Mouse (Mus musculus) embryonic facial prominence, embryonic 12.5 days (tissue): ENCODE data around the gene Sema3b. TPM values are rescaled to one million over a fixed set of nuclear protein-coding genes. Genes with fewer than 3 reads are reported as not detected.
"Not testable (repeated sequence)": the region's sequence is repeated elsewhere in the genome, so short reads cannot be mapped to it uniquely, and the experiment has no call there.

Experiments used
- ATAC-seq: fragments of 200-750 bp; cut with Nextera tagmentation; 2 replicates; pipeline ENCODE4 v1.8.0; 2017; ENCODE audit not compliant: insufficient number of reproducible peaks, insufficient read depth, low FRiP score, low TSS enrichment
- H3K27ac ChIP-seq: fragments of 300-500 bp; sonication (generic); 2 replicates; pipeline ENCODE4 v1.5.1; 2016; ENCODE audit warnings: mild to moderate bottlenecking
- H3K27me3 ChIP-seq: fragments of 300-500 bp; sonication (generic); 2 replicates; pipeline ENCODE4 v1.6.1; 2016; ENCODE audit warnings: mild to moderate bottlenecking, moderate library complexity
- H3K36me3 ChIP-seq: fragments of 300-500 bp; sonication (generic); 2 replicates; pipeline ENCODE4 v1.6.1; 2016; ENCODE audit warnings: mild to moderate bottlenecking
- H3K4me1 ChIP-seq: fragments of 300-500 bp; sonication (generic); 2 replicates; pipeline ENCODE4 v1.6.1; 2016
- H3K4me2 ChIP-seq: fragments of 300-500 bp; sonication (generic); replicated peaks from 2 replicates; pipeline ENCODE4 v1.6.1; 2016; ENCODE audit warnings: mild to moderate bottlenecking, moderate library complexity
- H3K4me3 ChIP-seq: fragments of 300-500 bp; sonication (generic); 2 replicates; pipeline ENCODE4 v1.5.1; 2016; ENCODE audit warnings: mild to moderate bottlenecking
- H3K9ac ChIP-seq: fragments of 300-500 bp; sonication (generic); 2 replicates; pipeline ENCODE4 v1.6.1; 2016; ENCODE audit warnings: mild to moderate bottlenecking, moderate library complexity
- H3K9me3 ChIP-seq: fragments of 300-500 bp; sonication (generic); 2 replicates; pipeline ENCODE4 v1.6.1; 2016; ENCODE audit warnings: mild to moderate bottlenecking, moderate library complexity
- WGBS: fragments of 180-500 bp; shearing (Covaris S2); methylation state at CpG from one replicate; pipeline ENCODE4 v1.1.7; 2016; 5-methylcytosine and 5-hydroxymethylcytosine counted together
- polyA plus RNA-seq: library from polyadenylated mRNA; unstranded; fragments of >200 nt; fragmentation: Nextera tagmentation; extraction: Ambion mirVana; gene quantifications from 2 replicates; pipeline ENCODE4 v1.2.1, GENCODE M21; 2016

Sema3b gene
- polyA plus RNA-seq, 1 experiment from 2014 or later = 6.9 TPM

- 97% methylated on average over 2 of the region's 2 CpGs for WGBS
- Histone ChIP-seq H3K27ac (no peak overlapping the region), H3K9ac (no peak overlapping the region), H3K4me2 (no peak overlapping the region), H3K9me3 (no peaks in the 10 kb centered on the region), H3K27me3 (no peaks in the 10 kb centered on the region), H3K4me1 (peaks cover 40% of the 10 kb centered on the region), H3K36me3 (peaks cover 44% of the 10 kb centered on the region), H3K4me3 (no peak overlapping the region)
- ATAC-seq = no peak
These were observed 36.7 kb downstream of the Sema3b start for GRCm38 (mm10) chr9:107572327-107572662.

DNA sequence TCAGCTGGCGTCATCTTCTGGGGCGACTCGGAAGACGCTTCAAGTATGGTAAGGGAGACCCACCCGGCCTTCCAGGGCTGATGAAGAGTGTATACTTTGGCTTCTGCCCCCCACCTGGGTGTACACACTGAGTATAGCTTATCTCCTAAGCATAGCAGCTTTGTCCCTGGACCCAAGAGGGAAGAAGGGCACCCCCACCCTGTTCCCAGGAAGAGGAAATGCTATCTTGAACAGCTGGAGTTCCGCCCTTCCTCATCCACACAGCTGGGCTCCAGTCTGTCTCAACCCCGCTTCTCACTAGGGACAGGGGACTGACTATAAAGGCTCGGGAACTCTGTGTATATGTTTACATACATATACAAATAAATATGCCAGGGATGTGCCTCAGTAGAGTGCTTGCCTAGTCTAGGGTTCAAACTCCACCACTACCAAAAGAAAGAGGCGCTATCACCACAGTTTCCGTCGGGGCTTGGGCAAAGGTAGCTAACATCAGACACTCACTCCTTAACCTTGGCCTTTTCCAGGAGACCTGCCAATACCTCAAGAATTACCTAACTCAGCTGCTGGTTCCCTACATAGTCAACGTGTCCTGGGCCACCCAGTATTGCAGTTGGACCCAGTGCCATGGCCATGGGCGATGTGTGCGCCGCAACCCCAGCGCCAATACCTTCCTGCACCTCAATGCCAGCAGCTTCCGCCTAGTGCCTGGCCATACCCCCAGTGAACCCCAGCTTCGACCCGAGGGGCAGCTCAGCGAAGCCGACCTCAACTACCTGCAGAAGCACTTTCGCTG lies 37.3 kb downstream of the Sema3b start:
- no peaks in the 10 kb centered on the region for H3K27me3 ChIP-seq
- H3K4me3 ChIP-seq = no peak overlapping the region
- H3K4me1 ChIP-seq = peaks cover 40% of the 10 kb centered on the region
- 95% methylated on average over 22 of the region's 22 CpGs for WGBS
- H3K9me3 ChIP-seq = no peaks in the 10 kb centered on the region
- peak overlapping the region; percentile 86 for H3K4me2 ChIP-seq
- H3K27ac ChIP-seq = no peak overlapping the region
- H3K9ac ChIP-seq = peak overlapping the region; percentile 84; the same call in 1 of the 2 replicates
- H3K36me3 ChIP-seq = peaks cover 44% of the 10 kb centered on the region
- no peak for ATAC-seq

- peaks cover 47% of the 10 kb centered on the region for H3K36me3 ChIP-seq
- H3K9ac ChIP-seq = peak overlapping the region; percentile 84
- no peaks in the 10 kb centered on the region for H3K9me3 ChIP-seq
- peak overlapping the region; percentile 89 for H3K4me3 ChIP-seq
- ATAC-seq = no peak
- H3K27me3 ChIP-seq = no peaks in the 10 kb centered on the region
- no peak overlapping the region for H3K27ac ChIP-seq
- H3K4me1 ChIP-seq = peaks cover 32% of the 10 kb centered on the region
- peak overlapping the region; percentile 86 for H3K4me2 ChIP-seq
- 92% methylated on average over 21 of the region's 21 CpGs for WGBS
These were observed 38.2 kb downstream of the Sema3b start for GRCm38 (mm10) chr9:107570845-107571244.

- Histone ChIP-seq H3K27me3 (no peaks in the 10 kb centered on the region), H3K4me2 (peak overlapping the region; percentile 86), H3K36me3 (peaks cover 53% of the 10 kb centered on the region), H3K27ac (peak overlapping the region; percentile 88), H3K9me3 (no peaks in the 10 kb centered on the region), H3K4me3 (peak overlapping the region; percentile 89), H3K4me1 (peaks cover 32% of the 10 kb centered on the region), H3K9ac (peak overlapping the region; percentile 84)
- WGBS = 47% methylated on average over 13 of the region's 13 CpGs
- no peak for ATAC-seq
These were observed 39.0 kb downstream of the Sema3b start for GRCm38 (mm10) chr9:107570016-107570415.

DNA sequence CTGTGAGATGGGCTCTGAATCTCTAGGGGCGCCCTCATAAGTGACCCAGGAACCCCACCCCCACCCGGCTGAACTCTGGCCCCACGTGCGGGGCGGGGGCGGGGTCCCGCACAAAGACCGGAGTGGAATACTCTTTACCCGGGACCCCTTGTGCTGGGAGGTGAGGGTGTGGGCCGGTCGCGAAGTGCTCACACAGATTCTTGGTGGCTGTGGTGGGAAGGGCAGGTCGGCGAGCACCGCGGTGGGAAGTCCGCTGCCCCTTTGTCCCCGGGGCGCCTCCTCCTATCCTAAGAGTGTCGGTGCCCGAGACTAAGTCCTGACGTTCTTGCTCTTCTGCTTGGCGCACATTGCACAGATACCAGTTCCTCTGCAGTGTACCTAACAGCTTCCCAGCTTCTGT lies 39.8 kb downstream of the Sema3b start:
- peak overlapping the region; percentile 88 for H3K27ac ChIP-seq
- peak overlapping the region; percentile 89 for H3K4me3 ChIP-seq
- H3K9ac ChIP-seq = peak overlapping the region; percentile 84
- H3K9me3 ChIP-seq = no peaks in the 10 kb centered on the region
- no peaks in the 10 kb centered on the region for H3K27me3 ChIP-seq
- H3K4me2 ChIP-seq = peak overlapping the region; percentile 86
- WGBS = 0% methylated on average over 23 of the region's 23 CpGs
- peaks cover 33% of the 10 kb centered on the region for H3K4me1 ChIP-seq
- ATAC-seq = peak; percentile 1; the same call in 1 of the 2 replicates
- peaks cover 50% of the 10 kb centered on the region for H3K36me3 ChIP-seq

GRCm38 (mm10) chr9:107568331-107569261 lies 40.4 kb downstream of the Sema3b start:
- H3K9me3 ChIP-seq = no peaks in the 10 kb centered on the region
- peak overlapping the region; percentile 88 for H3K27ac ChIP-seq
- H3K9ac ChIP-seq = peak overlapping the region; percentile 84
- ATAC-seq = peak; percentile 83
- H3K4me2 ChIP-seq = peak overlapping the region; percentile 86
- under 1% methylated on average over 41 of the region's 41 CpGs for WGBS
- H3K4me1 ChIP-seq = peaks cover 40% of the 10 kb centered on the region
- H3K36me3 ChIP-seq = peaks cover 46% of the 10 kb centered on the region
- H3K27me3 ChIP-seq = no peaks in the 10 kb centered on the region
- peak overlapping the region; percentile 89 for H3K4me3 ChIP-seq

DNA sequence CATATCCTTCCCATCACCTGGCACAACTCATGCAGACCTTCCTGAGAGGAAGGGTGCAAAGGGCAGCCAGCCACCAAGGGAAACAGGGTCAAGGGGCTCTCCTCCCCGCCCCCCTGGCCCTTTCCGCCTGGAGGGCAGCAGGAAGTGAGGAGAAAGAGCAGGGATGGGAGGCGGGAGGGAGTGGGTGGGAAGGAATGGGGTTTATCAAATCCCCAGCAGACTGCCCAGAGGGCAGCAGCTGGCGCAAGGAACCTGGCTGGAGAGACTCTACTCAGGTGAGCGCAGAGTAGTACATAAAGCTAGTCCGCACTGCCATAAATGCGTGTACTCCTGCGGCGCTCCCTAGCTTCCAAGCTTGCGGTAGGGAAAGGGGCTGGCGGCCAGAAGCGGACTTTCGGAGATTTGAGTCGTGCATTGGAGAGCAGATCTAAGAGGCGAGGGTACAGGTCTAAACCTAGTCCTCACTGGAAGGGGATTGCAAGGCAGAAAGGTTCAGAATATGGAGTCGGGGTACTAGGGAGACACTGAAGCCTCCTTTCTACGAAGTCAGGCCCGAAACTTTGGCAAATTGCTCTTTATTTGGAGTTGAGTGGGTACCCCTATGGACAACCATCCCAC lies 41.2 kb downstream of the Sema3b start, which contains the start of gene Hyal2:
Gene Hyal2, plus strand, starts transcription at position 244 of the 618 bp plus-strand sequence.
- Histone ChIP-seq H3K4me1 (peaks cover 42% of the 10 kb centered on the region), H3K27me3 (no peaks in the 10 kb centered on the region), H3K27ac (peak within 1 kb of the TSS; percentile 88), H3K9me3 (no peaks in the 10 kb centered on the region), H3K36me3 (peaks cover 38% of the 10 kb centered on the region), H3K4me3 (peak within 1 kb of the TSS; percentile 89), H3K4me2 (peak within 1 kb of the TSS; percentile 86), H3K9ac (peak within 1 kb of the TSS; percentile 84)
- ATAC-seq = no peak
- WGBS = 7% methylated on average over 18 of the region's 18 CpGs

- ATAC-seq = no peak
- 0 out of 2 replicates have a peak overlapping the region, but pooled peaks have one; percentile 86 for H3K4me2 ChIP-seq
- WGBS = 57% methylated on average over 3 of the region's 3 CpGs
- H3K4me3 ChIP-seq = no peak overlapping the region
- peaks cover 33% of the 10 kb centered on the region for H3K36me3 ChIP-seq
- H3K27ac ChIP-seq = peak overlapping the region; percentile 64; the same call in 1 of the 2 replicates
- H3K9ac ChIP-seq = no peak overlapping the region
- H3K9me3 ChIP-seq = no peaks in the 10 kb centered on the region
- no peaks in the 10 kb centered on the region for H3K27me3 ChIP-seq
- H3K4me1 ChIP-seq = peaks cover 47% of the 10 kb centered on the region
These were observed 42.2 kb downstream of the Sema3b start for GRCm38 (mm10) chr9:107566855-107567254.

- 59% methylated on average over 15 of the region's 15 CpGs for WGBS
- H3K4me2 ChIP-seq = no peak overlapping the region
- H3K9ac ChIP-seq = 0 out of 2 replicates have a peak overlapping the region, but pooled peaks have one; percentile 3
- H3K36me3 ChIP-seq = peaks cover 33% of the 10 kb centered on the region
- peaks cover 42% of the 10 kb centered on the region for H3K4me1 ChIP-seq
- no peak for ATAC-seq
- no peak overlapping the region for H3K4me3 ChIP-seq
- H3K27me3 ChIP-seq = no peaks in the 10 kb centered on the region
- H3K27ac ChIP-seq = peak overlapping the region; percentile 64
- no peaks in the 10 kb centered on the region for H3K9me3 ChIP-seq
These were observed 42.9 kb downstream of the Sema3b start for GRCm38 (mm10) chr9:107566041-107566709.

DNA sequence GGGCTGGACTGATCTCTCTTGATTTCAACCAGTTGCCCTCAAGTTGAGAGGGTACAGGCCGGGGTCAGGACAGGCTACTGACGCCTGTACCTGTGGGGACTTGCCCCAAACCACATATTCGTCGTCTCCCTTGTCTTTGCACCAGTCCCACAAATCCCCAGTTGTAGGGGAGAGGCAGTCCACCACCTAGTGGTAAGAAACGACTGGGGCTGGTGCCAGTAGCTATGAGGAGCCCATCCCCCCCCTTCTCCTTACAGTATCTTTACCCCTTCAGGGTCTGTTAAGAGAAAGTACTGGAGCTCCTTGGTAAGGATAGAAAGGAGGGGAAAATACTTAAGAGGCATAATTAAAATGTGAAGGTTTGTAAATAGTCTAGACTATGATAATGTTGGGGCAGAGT lies 43.5 kb downstream of the Sema3b start:
- ATAC-seq, H3K4me2 ChIP-seq, H3K27me3 ChIP-seq, H3K4me3 ChIP-seq, H3K9ac ChIP-seq, H3K9me3 ChIP-seq: not testable (repeated sequence)
- Histone ChIP-seq H3K4me1 (peaks cover 35% of the 10 kb centered on the region), H3K36me3 (peaks cover 33% of the 10 kb centered on the region), H3K27ac (peak overlapping the region; percentile 64; the same call in 1 of the 2 replicates)
- 43% methylated on average over 5 of the region's 5 CpGs for WGBS
